ENCODE assay signal across 20 mouse cellular contexts in genomic region chr9:49653478-49654245, GRCm38 (mm10).
A peak's percentile ranks its signal among the peaks of the same experiment; 100 is the strongest.
DNase-seq lines count a peak whose midpoint lies in the region; TF ChIP-seq lines count a peak whose summit lies in the region.
"Had no signal": no experiment of that assay in that cellular context is flagged by ENCODE, and none has a peak within 500 bp of the region (broad histone marks: within the 10 kb centered on the region; RNA-seq: fewer than 3 reads in every experiment).

No protein-coding gene starts in this region.

- peak overlapping the region; percentile 39; the same call in 1 of the 2 replicates for H3K27ac ChIP-seq in layer of hippocampus, adult 2 months
- no peak overlapping the region for H3K27ac ChIP-seq in ES-E14 (ENCODE audit: insufficient read depth, low read depth, low read length, poor library complexity, severe bottlenecking)
- H3K27ac ChIP-seq: forebrain, embryonic 10.5 days; forebrain, embryonic 13.5 days; heart, adult 2 months; hindbrain, embryonic 12.5 days; hindbrain, embryonic 15.5 days had no signal

- no peak for DNase-seq in layer of hippocampus, adult 2 months (ENCODE audit: low spot score in 2 of 2)
- no peak for DNase-seq in layer of hippocampus, adult 11-12 months (ENCODE audit: low spot score)
- DNase-seq in ES-E14 (ENCODE audit: low read depth, low spot score) (peak; percentile 59), ZHBTc4 (ENCODE audit: low read depth, low spot score) (peak; percentile 79)
- peak; percentile 49 for DNase-seq in telencephalon, adult 2 months (ENCODE audit: low read depth, low spot score)
- DNase-seq in kidney, postnatal 14 days, result no peak
- no peak for DNase-seq in left cerebral cortex, postnatal 36 days (ENCODE audit: low spot score in 2 of 2)
- DNase-seq: adrenal gland, adult 8-10 months; adrenal gland, postnatal 25 days; cerebellum, adult 11 months; cerebellum, adult 2 months; cerebellum, postnatal 10 days; cerebellum, postnatal 36 days; gastrocnemius, postnatal 25 days; heart, adult 2 months had no signal

- intact Hi-C loops in left cerebral cortex, postnatal 36 days (cut with DNase I), result no loop called here

- no peak for TF ChIP-seq CTCF in layer of hippocampus, adult 2 months (conservative IDR thresholded peaks at IDR 0.05)

- no peak overlapping the region for H3K4me3 ChIP-seq in layer of hippocampus, adult 2 months
- H3K4me3 ChIP-seq in ES-E14 (ENCODE audit: insufficient read depth in 1 of 2, low read depth in 1 of 2, low read length in 2 of 2, poor library complexity in 1 of 2, severe bottlenecking in 1 of 2), result no peak overlapping the region
- H3K4me3 ChIP-seq: forebrain, embryonic 10.5 days; forebrain, embryonic 13.5 days; heart, adult 2 months; hindbrain, embryonic 12.5 days; hindbrain, embryonic 15.5 days had no signal

- H3K4me1 ChIP-seq in ES-E14 (ENCODE audit: control insufficient read depth in 2 of 2, insufficient read depth in 2 of 2, low read length in 2 of 2, poor library complexity in 1 of 2), result peaks cover 0 to 3% of the 10 kb centered on the region in 2 experiments; a peak in 1 of 4 replicates
- H3K4me1 ChIP-seq: hindbrain, embryonic 12.5 days had no signal

- no peaks in the 10 kb centered on the region for H3K9me3 ChIP-seq in ES-E14 (ENCODE audit: control insufficient read depth, insufficient read depth, low read depth, low read length)
- H3K9me3 ChIP-seq: forebrain, embryonic 10.5 days; forebrain, embryonic 13.5 days; hindbrain, embryonic 12.5 days; hindbrain, embryonic 15.5 days had no signal

- in situ Hi-C loops in ES-E14 (cut with MboI; ENCODE audit: low sequenced_read_pairs in 2 of 2, unreplicated experiment in 2 of 2), result no loop called here

- H3K36me3 ChIP-seq in ES-E14 (ENCODE audit: control insufficient read depth, insufficient read depth, low read length, poor library complexity, severe bottlenecking), result no peaks in the 10 kb centered on the region
- H3K36me3 ChIP-seq: forebrain, embryonic 10.5 days; G1E; hindbrain, embryonic 15.5 days had no signal

- H3K9ac ChIP-seq in ES-E14 (ENCODE audit: insufficient read depth, low read depth, low read length, poor library complexity, severe bottlenecking), result no peak overlapping the region
- H3K9ac ChIP-seq: forebrain, embryonic 13.5 days; hindbrain, embryonic 12.5 days; hindbrain, embryonic 15.5 days had no signal

TF ChIP-seq in ES-E14, 5 proteins besides CTCF, POLR2A, EP300 and RAD21:
- TF ChIP-seq MAFK (IDR thresholded peaks at IDR 0.05; ENCODE audit: insufficient read depth, low read depth, low read length) (no peak), ZNF384 (IDR thresholded peaks at IDR 0.05; ENCODE audit: low read depth, low read length) (0 out of 2 replicates have a peak, but pooled peaks have one; percentile 25)

Comparison
In these comparisons a context has a peak if more than half of its experiments do, and no peak if none do; other contexts are left out.
1. DNase-seq: peak in ES-E14 (single experiment), ZHBTc4 (single experiment) and telencephalon, adult 2 months (single experiment); none in layer of hippocampus, adult 2 months (0 of 2), layer of hippocampus, adult 11-12 months (single experiment), kidney, postnatal 14 days (single experiment) and left cerebral cortex, postnatal 36 days (0 of 2).